Mouse (Mus musculus): ENCODE measurements around the gene Ppm1n. TPM values are rescaled to one million over a fixed set of nuclear protein-coding genes. Genes with fewer than 3 reads are reported as not detected.

The Ppm1n gene
- polyA plus RNA-seq, 1 experiment from 2014 or later, result 0.05 TPM

GRCm38 (mm10) chr7:19319458-19319857 lies 39.6 kb upstream of the Ppm1n start:
- no peaks in the 10 kb centered on the region for H3K9me3 ChIP-seq (replicated peaks)
- ATAC-seq (ENCODE audit: insufficient read depth), result peak; percentile 30; the same call in 1 of the 2 replicates
- no peak overlapping the region for H3K9ac ChIP-seq
- H3K4me3 ChIP-seq (replicated peaks), result peak overlapping the region; percentile 50
- peak overlapping the region; percentile 76 for H3K4me2 ChIP-seq
- no peaks in the 10 kb centered on the region for H3K36me3 ChIP-seq (replicated peaks)
- H3K4me1 ChIP-seq (replicated peaks), result peaks cover 17% of the 10 kb centered on the region
- peaks cover 97% of the 10 kb centered on the region for H3K27me3 ChIP-seq
- no peak overlapping the region for H3K27ac ChIP-seq (replicated peaks)
- WGBS (ENCODE audit: insufficient replicate concordance), result 30% methylated on average over 9 of the region's 9 CpGs

DNA sequence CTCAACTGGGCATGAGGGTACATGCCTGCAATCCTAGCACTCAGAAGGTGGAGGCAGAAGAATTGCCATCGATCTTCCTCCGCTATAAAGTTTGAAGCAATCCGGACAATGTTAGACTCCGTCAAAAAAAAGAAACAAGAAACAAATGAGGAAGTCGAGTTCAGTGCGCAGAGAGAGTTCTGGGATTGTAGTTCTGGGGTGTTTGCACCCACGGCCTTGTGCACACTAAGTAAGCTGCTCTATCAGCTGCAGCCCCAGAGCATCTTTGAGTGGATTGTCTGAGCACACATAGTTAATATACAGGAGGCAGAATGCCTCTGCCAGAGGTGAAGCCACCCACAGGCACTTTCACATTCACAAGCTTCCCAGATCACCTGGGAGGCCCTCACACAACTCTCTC lies 38.8 kb upstream of the Ppm1n start:
- H3K4me3 ChIP-seq (replicated peaks), result no peak overlapping the region
- ATAC-seq (ENCODE audit: insufficient read depth), result no peak
- whole genome bisulfite sequencing (ENCODE audit: insufficient replicate concordance), result 19% methylated on average over 7 of the region's 7 CpGs
- no peaks in the 10 kb centered on the region for H3K36me3 ChIP-seq (replicated peaks)
- peaks cover 17% of the 10 kb centered on the region for H3K4me1 ChIP-seq (replicated peaks)
- H3K27ac ChIP-seq (replicated peaks), result no peak overlapping the region
- H3K9me3 ChIP-seq (replicated peaks), result no peaks in the 10 kb centered on the region
- H3K27me3 ChIP-seq, result peaks cover 97% of the 10 kb centered on the region
- no peak overlapping the region for H3K9ac ChIP-seq
- H3K4me2 ChIP-seq, result no peak overlapping the region

DNA sequence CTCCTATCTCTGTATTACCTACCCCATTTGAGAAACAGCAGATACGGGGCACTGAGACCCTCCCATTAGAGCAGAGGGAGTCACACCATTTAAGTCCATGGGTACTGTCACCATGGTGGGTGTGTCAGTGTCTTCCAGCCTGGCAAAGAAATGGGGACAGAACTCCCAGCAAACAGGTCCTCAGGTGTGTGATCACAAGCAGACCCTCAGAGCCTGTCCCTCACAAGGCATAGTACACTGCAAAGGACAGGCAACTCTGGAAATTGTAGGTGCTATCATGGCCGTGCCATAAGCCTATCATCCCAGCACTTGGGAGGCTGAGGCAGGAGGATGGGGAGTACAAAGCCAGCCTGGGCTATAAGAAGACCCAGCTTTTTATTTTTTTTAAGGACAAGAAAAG lies 38.3 kb upstream of the Ppm1n start:
- H3K27ac ChIP-seq (replicated peaks), result no peak overlapping the region
- WGBS (ENCODE audit: insufficient replicate concordance), result 52% methylated on average over 2 of the region's 2 CpGs
- peaks cover 17% of the 10 kb centered on the region for H3K4me1 ChIP-seq (replicated peaks)
- H3K9ac ChIP-seq, result no peak overlapping the region
- H3K4me3 ChIP-seq (replicated peaks), result no peak overlapping the region
- H3K9me3 ChIP-seq (replicated peaks), result no peaks in the 10 kb centered on the region
- ATAC-seq (ENCODE audit: insufficient read depth), result no peak
- H3K27me3 ChIP-seq, result peaks cover 97% of the 10 kb centered on the region
- no peaks in the 10 kb centered on the region for H3K36me3 ChIP-seq (replicated peaks)
- H3K4me2 ChIP-seq, result no peak overlapping the region

DNA sequence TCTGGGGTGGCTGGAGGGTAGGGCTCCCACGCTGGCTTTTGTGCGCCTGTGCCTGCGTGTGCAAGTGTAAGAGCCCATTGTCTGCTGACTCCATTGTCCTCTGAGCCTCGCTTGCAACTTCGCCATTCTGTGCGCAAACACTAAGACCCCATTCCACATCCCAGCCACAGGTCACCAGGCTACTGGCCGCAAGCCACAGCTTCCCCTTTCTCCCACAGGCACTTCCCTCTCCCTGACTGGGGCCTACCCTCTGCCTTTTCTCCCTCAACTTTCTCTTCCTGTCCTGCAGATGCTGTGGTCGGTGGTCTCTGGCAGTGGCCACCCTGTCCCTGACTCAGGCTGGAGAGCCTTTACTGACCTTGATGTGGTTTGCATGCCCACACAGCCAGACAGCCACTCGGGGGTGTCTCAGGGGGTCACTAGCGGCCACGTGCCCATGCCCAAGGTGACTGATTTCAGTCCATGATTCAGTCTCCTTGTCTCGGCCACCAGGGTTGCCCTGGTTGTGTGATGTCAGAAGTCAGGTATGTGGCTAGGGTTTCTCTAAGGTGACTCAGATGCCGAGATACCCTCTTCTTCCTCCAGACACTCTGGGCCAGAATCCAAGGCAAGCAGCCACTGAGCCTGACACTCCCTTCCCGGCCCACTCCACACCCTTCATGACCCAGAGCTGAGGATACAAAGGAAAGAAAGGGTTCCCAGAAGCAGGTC lies 36.7 kb upstream of the Ppm1n start:
- Histone ChIP-seq H3K27ac (replicated peaks) (no peak overlapping the region), H3K9ac (no peak overlapping the region), H3K4me1 (replicated peaks) (peaks cover 17% of the 10 kb centered on the region), H3K9me3 (replicated peaks) (no peaks in the 10 kb centered on the region), H3K27me3 (peaks cover 93% of the 10 kb centered on the region), H3K4me3 (replicated peaks) (no peak overlapping the region), H3K4me2 (0 out of 2 replicates have a peak overlapping the region, but pooled peaks have one; percentile 1), H3K36me3 (replicated peaks) (no peaks in the 10 kb centered on the region)
- WGBS (ENCODE audit: insufficient replicate concordance), result 13% methylated on average over 14 of the region's 14 CpGs
- no peak for ATAC-seq (ENCODE audit: insufficient read depth)

DNA sequence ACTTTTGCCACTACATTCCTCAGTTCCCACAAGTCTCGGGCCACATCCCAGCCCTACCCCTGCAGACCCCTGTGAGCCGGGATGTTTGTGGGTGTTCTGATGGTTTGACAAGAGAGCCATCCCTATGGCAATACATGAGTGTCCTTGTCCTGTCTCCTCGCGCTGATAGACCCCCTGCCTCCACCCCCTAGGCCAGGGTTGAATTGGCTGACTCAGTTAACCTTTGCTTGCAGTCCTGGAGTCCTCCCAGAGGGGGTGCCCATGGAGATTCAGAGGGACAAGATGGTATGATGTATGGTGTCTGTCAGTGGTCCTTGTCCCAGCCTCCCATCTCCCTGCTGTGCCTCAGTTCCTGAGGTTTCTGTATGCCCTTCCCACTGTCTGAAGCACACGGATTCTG lies 34.2 kb upstream of the Ppm1n start:
- no peak overlapping the region for H3K9ac ChIP-seq
- H3K4me3 ChIP-seq (replicated peaks), result no peak overlapping the region
- no peak overlapping the region for H3K27ac ChIP-seq (replicated peaks)
- H3K4me1 ChIP-seq (replicated peaks), result peaks cover 17% of the 10 kb centered on the region
- no peaks in the 10 kb centered on the region for H3K36me3 ChIP-seq (replicated peaks)
- no peak overlapping the region for H3K4me2 ChIP-seq
- H3K9me3 ChIP-seq (replicated peaks), result no peaks in the 10 kb centered on the region
- WGBS (ENCODE audit: insufficient replicate concordance), result 36% methylated on average over 5 of the region's 5 CpGs
- peaks cover 87% of the 10 kb centered on the region for H3K27me3 ChIP-seq
- ATAC-seq (ENCODE audit: insufficient read depth), result no peak

GRCm38 (mm10) chr7:19311991-19312390 lies 32.1 kb upstream of the Ppm1n start:
- H3K9ac ChIP-seq, result no peak overlapping the region
- H3K4me2 ChIP-seq, result no peak overlapping the region
- no peaks in the 10 kb centered on the region for H3K36me3 ChIP-seq (replicated peaks)
- H3K27ac ChIP-seq (replicated peaks), result no peak overlapping the region
- peaks cover 32% of the 10 kb centered on the region for H3K4me1 ChIP-seq (replicated peaks)
- peaks cover 85% of the 10 kb centered on the region for H3K27me3 ChIP-seq
- 26% methylated on average over 4 of the region's 4 CpGs for WGBS (ENCODE audit: insufficient replicate concordance)
- H3K4me3 ChIP-seq (replicated peaks), result no peak overlapping the region
- ATAC-seq (ENCODE audit: insufficient read depth), result no peak
- H3K9me3 ChIP-seq (replicated peaks), result no peaks in the 10 kb centered on the region

- H3K4me2 ChIP-seq, result peak within 1 kb of the TSS; percentile 90
- H3K4me1 ChIP-seq (replicated peaks), result peaks cover 32% of the 10 kb centered on the region
- H3K27me3 ChIP-seq, result peaks cover 85% of the 10 kb centered on the region
- no peaks in the 10 kb centered on the region for H3K36me3 ChIP-seq (replicated peaks)
- ATAC-seq (ENCODE audit: insufficient read depth), result peak; percentile 77
- peak within 1 kb of the TSS; percentile 69 for H3K4me3 ChIP-seq (replicated peaks)
- under 1% methylated on average over 49 of the region's 49 CpGs for WGBS (ENCODE audit: insufficient replicate concordance)
- 0 out of 2 replicates have a peak within 1 kb of the TSS, but pooled peaks have one; percentile 14 for H3K27ac ChIP-seq (replicated peaks)
- H3K9me3 ChIP-seq (replicated peaks), result no peaks in the 10 kb centered on the region
- H3K9ac ChIP-seq, result peak within 1 kb of the TSS; percentile 47
These were observed 30.2 kb upstream of the Ppm1n start, which contains the start of gene Fosb for GRCm38 (mm10) chr7:19309884-19310641. Fosb (minus strand) TSS chr7:19310051.

DNA sequence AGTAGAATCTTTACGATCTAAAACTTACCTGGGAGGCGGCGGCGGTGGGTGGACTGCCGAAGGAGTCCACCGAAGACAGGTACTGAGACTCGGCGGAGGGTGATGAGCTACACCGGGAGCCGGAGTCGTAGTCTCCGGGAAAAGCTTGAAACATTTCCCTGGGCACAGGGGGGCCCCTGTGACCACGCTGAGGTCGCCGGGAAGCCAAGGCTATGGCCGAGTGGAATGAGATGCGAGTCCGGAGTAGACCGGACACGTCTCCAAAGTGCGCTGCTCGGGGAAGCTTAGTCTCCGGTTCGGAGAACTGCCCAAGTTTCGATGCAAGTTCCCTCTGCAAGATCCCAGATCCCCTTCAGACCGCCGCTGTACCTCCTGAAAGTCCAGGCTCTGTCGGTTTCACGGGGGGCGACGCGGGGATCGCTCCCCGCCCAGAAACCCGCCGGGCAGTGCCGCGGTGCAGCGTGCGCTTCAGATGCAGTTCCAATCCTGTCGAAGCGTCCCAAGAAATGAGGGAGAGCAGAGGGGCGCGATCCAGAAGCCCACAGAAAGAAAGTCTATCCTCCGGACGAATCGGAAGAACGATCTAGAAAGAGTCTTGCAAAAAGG lies 29.5 kb upstream of the Ppm1n start:
- no peak overlapping the region for H3K27ac ChIP-seq (replicated peaks)
- H3K4me1 ChIP-seq (replicated peaks), result peaks cover 35% of the 10 kb centered on the region
- no peaks in the 10 kb centered on the region for H3K36me3 ChIP-seq (replicated peaks)
- H3K4me3 ChIP-seq (replicated peaks), result peak overlapping the region; percentile 69
- no peak for ATAC-seq (ENCODE audit: insufficient read depth)
- H3K9me3 ChIP-seq (replicated peaks), result no peaks in the 10 kb centered on the region
- WGBS (ENCODE audit: insufficient replicate concordance), result under 1% methylated on average over 48 of the region's 48 CpGs
- peaks cover 85% of the 10 kb centered on the region for H3K27me3 ChIP-seq
- peak overlapping the region; percentile 90 for H3K4me2 ChIP-seq
- peak overlapping the region; percentile 47; the same call in 1 of the 2 replicates for H3K9ac ChIP-seq

DNA sequence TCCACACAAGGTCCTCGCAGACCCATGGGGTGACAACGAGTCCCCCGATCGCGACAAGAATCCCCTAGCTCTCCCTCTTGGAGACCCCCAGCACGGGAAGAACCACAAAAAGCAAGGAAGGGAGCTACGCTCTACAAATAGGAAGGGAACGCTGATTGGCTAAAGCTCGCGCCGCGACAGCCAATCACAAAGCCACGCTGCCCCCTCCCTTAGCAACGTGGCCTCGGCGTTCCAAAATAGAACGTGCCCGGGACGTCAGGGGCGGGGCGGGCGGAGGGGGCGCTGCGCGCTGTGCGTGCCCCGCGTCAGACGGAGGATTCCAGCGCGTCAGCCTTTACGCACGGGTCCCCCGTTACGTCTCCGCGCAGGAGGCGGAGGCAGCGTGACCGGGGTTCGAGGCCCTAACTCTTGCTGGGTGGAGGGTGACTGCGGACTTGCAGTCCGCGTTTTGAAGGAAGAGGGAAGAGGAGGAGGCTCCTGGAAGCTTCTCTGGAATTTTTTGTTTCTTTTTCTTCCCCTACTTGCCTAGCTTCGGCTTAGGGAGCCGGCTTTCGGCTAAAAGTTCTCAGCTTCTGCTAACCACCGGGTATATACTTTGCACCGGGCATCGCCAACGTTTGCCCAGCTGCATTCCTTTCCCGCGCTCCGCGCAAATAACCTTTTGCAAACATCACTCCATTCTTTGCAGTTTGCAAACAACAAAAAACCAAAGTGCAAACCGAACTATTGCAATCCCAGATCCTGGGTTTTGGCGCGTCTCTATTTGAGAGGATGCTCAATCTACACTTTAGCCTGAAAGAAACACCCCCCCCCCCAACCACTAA lies 28.8 kb upstream of the Ppm1n start:
- Histone ChIP-seq H3K4me1 (replicated peaks) (peaks cover 42% of the 10 kb centered on the region), H3K27ac (replicated peaks) (peak overlapping the region; percentile 51; the same call in 1 of the 2 replicates), H3K9me3 (replicated peaks) (no peaks in the 10 kb centered on the region), H3K9ac (peak overlapping the region; percentile 47), H3K36me3 (replicated peaks) (no peaks in the 10 kb centered on the region), H3K4me2 (peak overlapping the region; percentile 90), H3K27me3 (peaks cover 85% of the 10 kb centered on the region), H3K4me3 (replicated peaks) (peak overlapping the region; percentile 69)
- 1% methylated on average over 56 of the region's 58 CpGs for WGBS (ENCODE audit: insufficient replicate concordance)
- peak; percentile 77 for ATAC-seq (ENCODE audit: insufficient read depth)

- peaks cover 87% of the 10 kb centered on the region for H3K27me3 ChIP-seq
These were observed 28.0 kb upstream of the Ppm1n start for GRCm38 (mm10) chr7:19307739-19308453.

More at GRCm38 (mm10) chr7:19307739-19308453, 28.0 kb upstream of the Ppm1n start:
- peak overlapping the region; percentile 37 for H3K9ac ChIP-seq
- WGBS (ENCODE audit: insufficient replicate concordance), result 3% methylated on average over 18 of the region's 18 CpGs
- H3K36me3 ChIP-seq (replicated peaks), result no peaks in the 10 kb centered on the region
- ATAC-seq (ENCODE audit: insufficient read depth), result peak; percentile 29
- H3K4me2 ChIP-seq, result peak overlapping the region; percentile 90
- H3K4me1 ChIP-seq (replicated peaks), result peaks cover 43% of the 10 kb centered on the region
- no peaks in the 10 kb centered on the region for H3K9me3 ChIP-seq (replicated peaks)
- peak overlapping the region; percentile 51; the same call in 1 of the 2 replicates for H3K27ac ChIP-seq (replicated peaks)
- peak overlapping the region; percentile 69 for H3K4me3 ChIP-seq (replicated peaks)
